Mouse (Mus musculus) urinary bladder, postnatal 10 days (tissue): ENCODE data around the gene Mymx.

Experiments
- DNase-seq: peaks from one replicate; pipeline ENCODE4 v3.0.0; 2022; ENCODE audit warnings: low spot score

Gene Mymx

GRCm38 (mm10) chr17:45569999-45570398 lies 31.9 kb downstream of the Mymx start:
- no peak for DNase-seq

GRCm38 (mm10) chr17:45568990-45569389 lies 32.9 kb downstream of the Mymx start:
- DNase-seq = no peak

GRCm38 (mm10) chr17:45567162-45567601 lies 34.7 kb downstream of the Mymx start:
- no peak for DNase-seq

- DNase-seq = no peak
These were observed 35.3 kb downstream of the Mymx start for GRCm38 (mm10) chr17:45566360-45567161.

- DNase-seq = no peak
These were observed 35.9 kb downstream of the Mymx start for GRCm38 (mm10) chr17:45566031-45566359.

- no peak for DNase-seq
These were observed 36.8 kb downstream of the Mymx start for GRCm38 (mm10) chr17:45565103-45565502.

- DNase-seq = no peak
These were observed 37.3 kb downstream of the Mymx start for GRCm38 (mm10) chr17:45564531-45565084.

GRCm38 (mm10) chr17:45563655-45564530 lies 38.0 kb downstream of the Mymx start, which contains the start of gene Slc35b2:
Gene Slc35b2, plus strand, starts transcription at chr17:45563874.
- peak; percentile 84 for DNase-seq

- DNase-seq = no peak
These were observed 38.7 kb downstream of the Mymx start for GRCm38 (mm10) chr17:45563216-45563615.

GRCm38 (mm10) chr17:45559732-45560525 lies 42.0 kb downstream of the Mymx start:
- no peak for DNase-seq

- DNase-seq = no peak
These were observed 43.7 kb downstream of the Mymx start for GRCm38 (mm10) chr17:45557998-45558862.

GRCm38 (mm10) chr17:45557246-45557824 lies 44.6 kb downstream of the Mymx start:
- no peak for DNase-seq

GRCm38 (mm10) chr17:45556514-45557245 lies 45.2 kb downstream of the Mymx start:
- no peak for DNase-seq

- DNase-seq = no peak
These were observed 45.8 kb downstream of the Mymx start for GRCm38 (mm10) chr17:45556107-45556489.

GRCm38 (mm10) chr17:45555452-45556106 lies 46.3 kb downstream of the Mymx start, which contains the start of gene Nfkbie:
Gene Nfkbie, plus strand, starts transcription at chr17:45555703.
- DNase-seq = peak; percentile 72

GRCm38 (mm10) chr17:45554420-45554819 lies 47.5 kb downstream of the Mymx start:
- DNase-seq = no peak

GRCm38 (mm10) chr17:45553065-45553464 lies 48.8 kb downstream of the Mymx start:
- no peak for DNase-seq

GRCm38 (mm10) chr17:45551816-45552451 lies 50.0 kb downstream of the Mymx start:
- no peak for DNase-seq
